In the genomic region with DNA sequence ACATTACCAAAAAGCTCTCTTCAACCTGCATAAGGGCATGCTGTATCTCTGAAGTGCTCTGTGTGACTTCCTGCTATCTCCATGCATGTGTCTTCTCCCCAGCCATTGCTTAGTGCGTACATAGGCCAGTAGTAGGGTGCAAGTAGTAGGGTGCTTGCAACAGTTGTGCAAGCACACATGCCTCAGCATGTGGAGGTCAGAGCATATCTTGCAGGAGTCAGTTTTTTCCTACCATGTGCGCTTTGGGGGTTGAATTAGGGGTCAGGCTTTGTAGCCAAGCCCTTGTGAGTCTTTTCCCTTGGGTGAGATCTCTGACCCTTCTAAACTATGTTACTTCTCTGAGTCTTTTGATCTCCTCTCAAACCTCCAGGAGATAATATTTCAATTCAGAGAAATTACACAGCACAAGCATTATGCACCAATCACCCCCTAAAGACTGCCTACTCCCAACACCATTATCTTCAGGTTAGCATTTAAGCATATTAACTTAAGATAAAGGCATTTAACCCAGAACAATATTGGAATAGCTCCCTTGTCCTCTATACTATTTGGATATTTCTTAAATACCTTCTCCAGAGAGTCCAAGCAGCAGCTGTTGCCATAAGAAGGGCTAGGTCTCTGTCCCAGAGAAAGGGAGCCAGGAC, we compare ENCODE assay signal across 16 mouse cellular contexts. TPM values are rescaled to one million over a fixed set of nuclear protein-coding genes. Genes with fewer than 3 reads are reported as not detected.
"Had no signal": no experiment of that assay in that cellular context is flagged by ENCODE, and none has a peak within 500 bp of the region (broad histone marks: within the 10 kb centered on the region; RNA-seq: fewer than 3 reads in every experiment).

No protein-coding gene starts in this region.

- H3K9ac ChIP-seq: liver, embryonic 13.5 days; midbrain, embryonic 12.5 days; midbrain, embryonic 15.5 days had no signal

- H3K36me3 ChIP-seq: liver, embryonic 13.5 days; midbrain, embryonic 12.5 days; midbrain, embryonic 15.5 days had no signal

- H3K4me3 ChIP-seq: liver, embryonic 13.5 days; midbrain, embryonic 12.5 days; midbrain, embryonic 15.5 days had no signal

- H3K4me2 ChIP-seq: liver, embryonic 13.5 days; midbrain, embryonic 12.5 days; midbrain, embryonic 15.5 days had no signal

- ATAC-seq: intestine, embryonic 16.5 days; midbrain, embryonic 15.5 days had no signal

- H3K27ac ChIP-seq: liver, embryonic 13.5 days; midbrain, embryonic 12.5 days; midbrain, embryonic 15.5 days had no signal

- DNase-seq: kidney, adult 18-20 months; kidney, adult 9 months; kidney, postnatal 14 days; kidney, postnatal 4 days; liver, embryonic 13.5 days; lung, adult 2 months; lung, postnatal 14 days; lung, postnatal 4 days; thymus, adult 2 months; thymus, postnatal 14 days; thymus, postnatal 4 days had no signal

- H3K4me1 ChIP-seq: liver, embryonic 13.5 days; midbrain, embryonic 12.5 days; midbrain, embryonic 15.5 days had no signal

- H3K9me3 ChIP-seq: liver, embryonic 13.5 days; midbrain, embryonic 12.5 days; midbrain, embryonic 15.5 days had no signal

- H3K27me3 ChIP-seq: liver, embryonic 13.5 days; midbrain, embryonic 12.5 days; midbrain, embryonic 15.5 days had no signal

RNA-seq across cellular contexts. Expression of a gene that starts 8.6 kb away (rescaled TPM):
- polyA plus RNA-seq: limb, embryonic 11.5 days had no signal

RNA-seq across cellular contexts. Expression of a gene that starts 16.8 kb away (rescaled TPM):
- total RNA-seq: monocyte, adult 5-6 weeks had no signal
